Mouse (Mus musculus) intestine, embryonic 15.5 days (tissue): Measurements from ENCODE around the gene Megf6. TPM values are rescaled to one million over a fixed set of nuclear protein-coding genes. Genes with fewer than 3 reads are reported as not detected.

ENCODE experiments used
- ATAC-seq: fragments of 200-750 bp; cut with Nextera tagmentation; 2 replicates; pipeline ENCODE4 v1.8.0; 2017; ENCODE audit warnings: moderate TSS enrichment, moderate library complexity
- H3K27ac ChIP-seq: fragments of 300-500 bp; sonication (generic); 2 replicates; pipeline ENCODE4 v1.5.1; 2015; ENCODE audit warnings: mild to moderate bottlenecking, inconsistent platforms
- H3K27me3 ChIP-seq: fragments of 300-500 bp; sonication (generic); replicated peaks from 2 replicates; pipeline ENCODE4 v1.6.1; 2015; ENCODE audit warnings: inconsistent platforms
- H3K36me3 ChIP-seq: fragments of 300-500 bp; sonication (generic); 2 replicates; pipeline ENCODE4 v1.6.1; 2015; ENCODE audit warnings: inconsistent platforms
- H3K4me1 ChIP-seq: fragments of 300-500 bp; sonication (generic); replicated peaks from 2 replicates; pipeline ENCODE4 v1.6.1; 2015; ENCODE audit warnings: inconsistent platforms
- H3K4me2 ChIP-seq: fragments of 300-500 bp; sonication (generic); replicated peaks from 2 replicates; pipeline ENCODE4 v1.6.1; 2015; ENCODE audit warnings: mild to moderate bottlenecking, inconsistent platforms
- H3K4me3 ChIP-seq: fragments of 300-500 bp; sonication (generic); replicated peaks from 2 replicates; pipeline ENCODE4 v1.5.1; 2015; ENCODE audit warnings: inconsistent platforms
- H3K9ac ChIP-seq: fragments of 300-500 bp; sonication (generic); 2 replicates; pipeline ENCODE4 v1.6.1; 2015; ENCODE audit warnings: inconsistent platforms
- H3K9me3 ChIP-seq: fragments of 300-500 bp; sonication (generic); 2 replicates; pipeline ENCODE4 v1.6.1; 2016; ENCODE audit warnings: inconsistent platforms
- WGBS: fragments of 180-500 bp; shearing (Covaris S2); methylation state at CpG from one replicate; pipeline ENCODE4 v1.1.7; 2015; 5-methylcytosine and 5-hydroxymethylcytosine counted together
- polyA plus RNA-seq: library from polyadenylated mRNA; unstranded; fragments of >200 nt; fragmentation: Nextera tagmentation; extraction: Ambion mirVana; gene quantifications from 2 replicates; pipeline ENCODE4 v1.2.1, GENCODE M21; 2015

Gene Megf6
- polyA plus RNA-seq, 1 experiment from 2014 or later = 13.1 TPM

DNA sequence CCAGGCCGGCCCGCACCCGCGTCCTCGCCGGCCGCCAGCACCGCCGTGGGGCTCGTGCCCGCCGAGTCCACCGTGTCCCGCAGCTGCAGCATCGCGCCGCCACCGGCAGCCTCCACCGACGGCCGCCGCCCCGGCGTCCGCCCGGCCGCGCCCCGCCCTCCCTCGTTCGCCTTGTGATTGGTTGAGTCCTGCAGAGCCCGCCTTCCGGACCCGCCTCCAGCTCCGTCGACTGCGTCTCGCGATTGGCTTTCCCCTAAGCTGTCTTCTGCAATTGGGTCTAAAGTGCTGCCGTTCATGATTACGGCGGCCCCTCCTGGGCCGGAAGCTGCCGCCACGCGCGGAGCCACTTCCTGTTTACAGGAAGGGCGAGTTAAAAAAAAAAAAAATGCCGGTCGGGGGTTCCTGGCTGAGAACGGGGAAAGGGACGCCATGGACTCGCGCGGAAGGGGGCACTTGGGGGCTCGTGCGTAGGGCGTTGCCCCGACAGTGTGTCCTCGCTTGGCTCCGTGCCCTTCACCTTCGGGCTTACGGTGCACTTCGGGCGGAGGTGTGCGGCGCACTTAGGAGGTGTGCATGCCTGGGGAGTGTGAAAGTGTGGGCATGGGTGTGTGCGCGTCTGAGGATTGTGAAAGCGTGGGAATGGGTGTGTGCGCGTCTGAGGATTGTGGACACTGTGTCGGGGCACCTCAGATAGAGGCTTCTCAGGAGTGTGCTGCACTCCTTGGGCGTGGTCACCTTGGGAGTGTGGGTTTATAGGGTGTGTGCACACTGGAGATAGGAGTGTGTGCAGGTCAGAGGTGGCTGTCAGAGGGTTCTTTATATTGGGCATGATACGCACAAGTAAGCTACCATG is 9.8 kb upstream of the Megf6 start, which contains the start of gene Tprgl:
TSS of gene Tprgl (minus strand) at position 129 of the 853 bp plus-strand sequence.
- Histone ChIP-seq H3K4me1 (peaks cover 11% of the 10 kb centered on the region), H3K9me3 (no peaks in the 10 kb centered on the region), H3K4me3 (peak within 1 kb of the TSS; percentile 98), H3K27ac (peak within 1 kb of the TSS; percentile 72), H3K36me3 (peaks cover 19% of the 10 kb centered on the region), H3K27me3 (no peaks in the 10 kb centered on the region), H3K4me2 (peak within 1 kb of the TSS; percentile 87), H3K9ac (peak within 1 kb of the TSS; percentile 71)
- under 1% methylated on average over 66 of the region's 75 CpGs for WGBS
- peak; percentile 97 for ATAC-seq

GRCm38 (mm10) chr4:154163296-154163695 is 7.2 kb upstream of the Megf6 start:
- WGBS = 15% methylated on average over 7 of the region's 7 CpGs
- H3K4me1 ChIP-seq = peaks cover 11% of the 10 kb centered on the region
- H3K36me3 ChIP-seq = peaks cover 1% of the 10 kb centered on the region
- H3K27ac ChIP-seq = no peak overlapping the region
- no peak for ATAC-seq
- H3K4me2 ChIP-seq = no peak overlapping the region
- no peaks in the 10 kb centered on the region for H3K27me3 ChIP-seq
- H3K9me3 ChIP-seq = no peaks in the 10 kb centered on the region
- H3K9ac ChIP-seq = no peak overlapping the region
- H3K4me3 ChIP-seq = no peak overlapping the region

- 22% methylated on average over 5 of the region's 5 CpGs for WGBS
- ATAC-seq = no peak
- Histone ChIP-seq H3K27ac (no peak overlapping the region), H3K27me3 (peaks cover 37% of the 10 kb centered on the region), H3K36me3 (no peaks in the 10 kb centered on the region), H3K4me3 (no peak overlapping the region), H3K4me1 (peaks cover 23% of the 10 kb centered on the region), H3K9ac (no peak overlapping the region), H3K9me3 (no peaks in the 10 kb centered on the region), H3K4me2 (no peak overlapping the region)
Observed at GRCm38 (mm10) chr4:154167053-154167452, 3.5 kb upstream of the Megf6 start.

DNA sequence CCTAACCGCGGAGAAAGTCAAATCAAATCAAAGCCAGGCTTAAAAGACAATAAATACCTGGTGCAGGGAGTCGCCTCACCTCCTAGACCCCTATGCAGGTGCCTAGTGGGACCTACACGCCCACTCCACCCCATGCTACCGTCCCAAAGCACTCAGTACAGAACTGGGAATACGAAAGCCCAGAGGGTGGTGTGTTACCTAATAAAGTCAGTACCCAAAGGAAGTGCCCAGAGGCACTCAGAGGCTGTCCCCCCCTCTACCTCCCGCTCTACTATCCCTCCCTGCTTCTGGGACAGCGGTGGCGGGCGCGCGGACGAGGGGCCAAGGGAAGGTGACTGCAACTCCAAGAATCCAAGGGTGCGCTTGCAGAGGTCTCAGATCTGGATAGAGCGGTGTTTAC is 509 bp upstream of the Megf6 start:
- peak overlapping the region; percentile 52 for H3K4me3 ChIP-seq
- H3K4me2 ChIP-seq = peak overlapping the region; percentile 89
- peak overlapping the region; percentile 24 for H3K9ac ChIP-seq
- H3K36me3 ChIP-seq = no peaks in the 10 kb centered on the region
- H3K27me3 ChIP-seq = peaks cover 59% of the 10 kb centered on the region
- peak; percentile 23; the same call in 1 of the 2 replicates for ATAC-seq
- peaks cover 23% of the 10 kb centered on the region for H3K4me1 ChIP-seq
- 3% methylated on average over 15 of the region's 15 CpGs for WGBS
- no peak overlapping the region for H3K27ac ChIP-seq
- H3K9me3 ChIP-seq = no peaks in the 10 kb centered on the region

DNA sequence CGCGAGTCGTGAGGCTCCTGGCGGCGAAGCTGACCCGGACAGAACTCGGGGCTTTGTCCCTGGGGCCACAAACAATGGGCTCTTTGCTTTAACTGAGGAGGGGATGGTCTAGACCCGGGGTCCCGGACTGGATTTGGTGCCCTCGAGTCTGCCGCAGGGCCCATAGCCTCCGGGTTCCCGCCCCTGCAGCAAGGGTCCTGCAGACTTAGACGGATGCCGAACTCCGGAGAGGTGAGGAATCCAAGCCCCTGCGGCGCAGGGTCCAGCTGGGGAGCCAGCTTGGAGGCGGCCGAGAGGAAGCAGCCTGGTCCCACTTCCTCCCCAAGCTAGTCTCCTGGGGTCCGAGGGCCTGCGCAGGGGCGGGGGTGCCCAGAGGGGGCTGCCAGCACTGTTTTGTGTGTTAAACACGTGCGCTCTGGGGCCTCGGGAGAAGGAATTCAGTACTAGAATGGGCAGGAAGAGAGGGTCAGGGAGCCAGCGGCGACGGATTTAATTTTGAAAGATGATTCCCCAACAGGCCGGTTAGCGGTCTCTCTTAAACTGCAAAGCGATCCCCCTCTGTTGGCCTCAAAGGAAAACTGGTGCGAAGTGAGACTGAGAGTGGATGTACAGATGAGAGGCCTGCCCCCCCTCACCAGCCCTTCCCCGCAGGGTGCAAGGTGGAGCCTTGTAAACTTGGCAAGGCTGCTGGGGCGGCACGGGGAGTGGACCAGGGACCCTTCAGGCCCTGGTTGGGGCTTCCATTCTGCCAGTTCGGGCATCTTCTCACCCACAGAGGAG is 811 bp downstream of the Megf6 start:
- peaks cover 59% of the 10 kb centered on the region for H3K27me3 ChIP-seq

DNA sequence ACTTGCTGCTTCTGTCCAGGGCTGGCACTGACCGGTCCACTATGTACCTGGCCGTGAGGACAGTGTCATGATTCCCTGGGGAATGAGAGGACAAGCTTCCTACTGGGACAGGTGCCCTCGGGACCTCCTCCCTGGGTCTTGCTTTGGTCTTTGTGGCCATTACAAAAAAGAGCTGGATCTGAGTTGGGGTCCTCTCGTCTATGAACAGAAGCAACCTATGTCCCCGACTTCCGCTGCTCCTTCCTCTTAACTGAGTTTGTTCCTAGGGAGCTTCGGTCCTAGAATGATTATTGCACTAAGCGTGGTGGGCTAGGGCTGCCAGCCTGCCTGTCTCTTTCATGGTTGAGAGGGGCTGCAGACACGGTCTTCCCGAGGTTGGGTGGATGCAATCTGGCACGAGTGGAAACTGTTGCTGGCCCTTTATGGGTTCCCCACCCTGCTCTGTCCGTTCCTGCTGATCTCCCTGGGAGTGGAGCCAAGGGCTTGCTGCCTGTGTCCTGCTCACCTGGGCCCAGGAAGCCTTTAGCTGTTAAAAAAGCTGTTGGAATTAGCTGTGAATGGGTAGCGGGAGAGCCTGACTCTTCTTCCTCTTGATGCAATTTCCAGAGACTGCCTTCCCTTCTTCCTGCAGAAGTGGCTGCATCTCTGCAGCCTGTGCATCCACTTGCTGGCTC is 1.5 kb downstream of the Megf6 start:
- H3K27me3 ChIP-seq = peaks cover 59% of the 10 kb centered on the region
- H3K4me1 ChIP-seq = peaks cover 23% of the 10 kb centered on the region
- peak overlapping the region; percentile 52 for H3K4me3 ChIP-seq
- WGBS = 40% methylated on average over 13 of the region's 13 CpGs
- no peaks in the 10 kb centered on the region for H3K36me3 ChIP-seq
- H3K9me3 ChIP-seq = no peaks in the 10 kb centered on the region
- H3K27ac ChIP-seq = no peak overlapping the region
- no peak overlapping the region for H3K9ac ChIP-seq
- H3K4me2 ChIP-seq = peak overlapping the region; percentile 89
- ATAC-seq = no peak

More for the DNA sequence above, 811 bp downstream of the Megf6 start:
- peak overlapping the region; percentile 37 for H3K9ac ChIP-seq
- H3K36me3 ChIP-seq = no peaks in the 10 kb centered on the region
- 0 out of 2 replicates have a peak, but pooled peaks have one; percentile 22 for ATAC-seq
- H3K27ac ChIP-seq = no peak overlapping the region
- H3K4me3 ChIP-seq = peak overlapping the region; percentile 52
- H3K4me2 ChIP-seq = peak overlapping the region; percentile 89
- H3K9me3 ChIP-seq = no peaks in the 10 kb centered on the region
- 3% methylated on average over 37 of the region's 37 CpGs for WGBS
- peaks cover 23% of the 10 kb centered on the region for H3K4me1 ChIP-seq

DNA sequence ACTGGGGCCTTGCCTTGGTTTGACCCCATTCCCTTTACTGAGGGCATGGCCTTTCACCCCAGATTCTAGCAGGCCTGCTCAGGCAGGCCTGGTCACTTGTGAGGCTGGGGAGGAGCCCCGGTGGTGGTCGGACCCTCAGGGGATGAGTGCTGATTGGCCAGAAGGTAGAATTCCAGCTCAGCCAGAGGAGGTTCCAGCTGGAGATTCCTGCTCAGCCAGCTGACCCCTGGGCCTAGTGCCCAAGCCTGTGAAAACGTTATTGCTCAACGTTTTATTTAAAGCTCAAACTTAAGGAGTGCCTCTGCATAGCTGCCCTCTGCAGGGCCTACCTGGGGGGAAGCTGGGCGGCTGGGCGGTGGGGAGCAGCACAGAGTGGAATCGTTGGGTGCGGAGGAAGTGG is 6.7 kb downstream of the Megf6 start:
- Histone ChIP-seq H3K4me1 (no peaks in the 10 kb centered on the region), H3K36me3 (no peaks in the 10 kb centered on the region), H3K9me3 (no peaks in the 10 kb centered on the region), H3K4me3 (no peak overlapping the region), H3K27ac (no peak overlapping the region), H3K9ac (no peak overlapping the region), H3K4me2 (no peak overlapping the region), H3K27me3 (peaks cover 19% of the 10 kb centered on the region)
- peak; percentile 25; the same call in 1 of the 2 replicates for ATAC-seq
- WGBS = 51% methylated on average over 8 of the region's 8 CpGs

- Histone ChIP-seq H3K4me2 (no peak overlapping the region), H3K9ac (no peak overlapping the region), H3K4me3 (no peak overlapping the region), H3K27me3 (no peaks in the 10 kb centered on the region), H3K27ac (no peak overlapping the region), H3K9me3 (no peaks in the 10 kb centered on the region), H3K36me3 (no peaks in the 10 kb centered on the region), H3K4me1 (no peaks in the 10 kb centered on the region)
- WGBS = 44% methylated on average over 7 of the region's 7 CpGs
- ATAC-seq = no peak
Observed at GRCm38 (mm10) chr4:154181001-154181400, 10.5 kb downstream of the Megf6 start.

DNA sequence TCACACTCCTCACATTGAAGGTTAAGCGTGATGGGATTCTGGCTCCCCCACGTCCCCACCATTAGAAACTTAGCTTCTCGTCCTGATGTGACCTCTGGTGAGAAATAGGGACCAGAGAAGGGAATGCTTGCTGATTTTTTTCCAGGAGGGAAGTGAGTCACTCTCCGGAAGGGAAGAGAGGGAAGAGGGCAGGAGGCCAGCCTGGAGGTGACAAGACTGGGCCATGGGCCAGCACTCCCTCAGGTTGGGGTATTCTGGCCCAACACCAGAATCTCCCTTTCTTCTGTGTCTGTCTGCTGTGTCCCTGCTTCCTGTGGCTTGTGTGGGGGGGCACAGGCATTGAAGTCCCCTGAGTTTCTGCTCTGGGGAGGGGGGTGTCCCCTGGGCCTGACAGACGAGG is 13.0 kb downstream of the Megf6 start:
- H3K9ac ChIP-seq = no peak overlapping the region
- no peak overlapping the region for H3K27ac ChIP-seq
- no peaks in the 10 kb centered on the region for H3K27me3 ChIP-seq
- no peaks in the 10 kb centered on the region for H3K9me3 ChIP-seq
- WGBS = 67% methylated on average over 5 of the region's 5 CpGs
- no peak overlapping the region for H3K4me2 ChIP-seq
- no peak overlapping the region for H3K4me3 ChIP-seq
- no peaks in the 10 kb centered on the region for H3K36me3 ChIP-seq
- no peak for ATAC-seq
- H3K4me1 ChIP-seq = no peaks in the 10 kb centered on the region

DNA sequence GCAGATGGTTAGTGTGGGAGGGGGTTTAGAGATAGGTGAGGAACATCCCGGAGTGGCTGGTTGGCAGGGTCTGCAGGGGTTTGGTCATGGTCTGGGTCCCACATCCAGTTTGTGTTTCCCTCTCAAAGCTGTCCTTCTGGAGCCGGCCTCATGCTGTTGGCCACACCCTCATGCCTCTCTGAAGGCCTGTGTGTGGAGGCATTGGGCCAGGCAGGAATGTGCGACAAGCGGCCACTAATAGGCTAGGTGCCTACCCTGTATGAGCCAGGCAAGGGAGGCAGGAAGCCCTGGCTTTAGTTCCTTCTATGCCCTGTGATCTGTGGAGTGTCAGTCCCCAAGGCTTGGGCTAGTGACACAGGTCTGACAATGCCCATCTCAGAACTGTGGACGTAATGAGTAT is 14.5 kb downstream of the Megf6 start:
- no peaks in the 10 kb centered on the region for H3K27me3 ChIP-seq
- H3K36me3 ChIP-seq = no peaks in the 10 kb centered on the region
- H3K4me3 ChIP-seq = no peak overlapping the region
- ATAC-seq = no peak
- no peak overlapping the region for H3K4me2 ChIP-seq
- 77% methylated on average over 5 of the region's 5 CpGs for WGBS
- no peaks in the 10 kb centered on the region for H3K4me1 ChIP-seq
- no peak overlapping the region for H3K9ac ChIP-seq
- H3K27ac ChIP-seq = no peak overlapping the region
- no peaks in the 10 kb centered on the region for H3K9me3 ChIP-seq

GRCm38 (mm10) chr4:154186002-154186537 is 15.5 kb downstream of the Megf6 start:
- Histone ChIP-seq H3K36me3 (no peaks in the 10 kb centered on the region), H3K27ac (no peak overlapping the region), H3K9ac (no peak overlapping the region), H3K4me2 (no peak overlapping the region), H3K9me3 (no peaks in the 10 kb centered on the region), H3K27me3 (no peaks in the 10 kb centered on the region), H3K4me3 (no peak overlapping the region), H3K4me1 (no peaks in the 10 kb centered on the region)
- no peak for ATAC-seq
- 57% methylated on average over 11 of the region's 11 CpGs for WGBS

DNA sequence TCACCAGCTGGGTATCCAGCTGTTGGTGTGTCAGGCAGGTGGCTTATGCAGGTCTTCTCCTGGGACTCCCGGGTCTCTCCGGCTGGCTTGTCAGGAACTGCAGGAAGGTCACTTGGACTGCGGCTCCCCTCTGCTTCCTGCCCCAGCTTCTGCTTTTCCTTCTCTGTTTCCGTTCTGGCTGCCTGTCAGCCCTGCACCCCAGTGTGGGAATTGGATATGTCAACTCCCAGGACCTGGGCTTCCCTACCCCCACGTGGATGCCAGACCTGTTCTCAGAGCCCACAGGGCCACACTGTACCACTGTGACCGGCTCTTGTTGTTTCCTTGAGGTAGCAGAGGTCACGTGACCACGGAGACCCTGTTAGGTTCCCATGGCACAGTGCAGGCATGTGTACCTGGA is 18.4 kb downstream of the Megf6 start:
- H3K27me3 ChIP-seq = no peaks in the 10 kb centered on the region
- H3K36me3 ChIP-seq = no peaks in the 10 kb centered on the region
- H3K4me2 ChIP-seq = no peak overlapping the region
- no peak overlapping the region for H3K27ac ChIP-seq
- WGBS = 61% methylated on average over 8 of the region's 8 CpGs
- H3K9ac ChIP-seq = no peak overlapping the region
- H3K9me3 ChIP-seq = no peaks in the 10 kb centered on the region
- ATAC-seq = no peak
- H3K4me3 ChIP-seq = no peak overlapping the region
- H3K4me1 ChIP-seq = no peaks in the 10 kb centered on the region
